Mouse (Mus musculus) cortical plate, adult 2 months (tissue): ENCODE data around the gene Slc37a4.

Experiments
- CTCF ChIP-seq: fragments of 200-500 bp; IDR thresholded peaks from 2 replicates; pipeline ENCODE4 v1.5.1; 2011; ENCODE audit warnings: mild to moderate bottlenecking, control low read depth, low read length; ENCODE audit not compliant: insufficient read depth; ENCODE audit errors: extremely low read depth
- POLR2A ChIP-seq: fragments of 200-500 bp; IDR thresholded peaks from 2 replicates; pipeline ENCODE4 v1.6.1; 2011; ENCODE audit warnings: mild to moderate bottlenecking, low read length, control low read depth; ENCODE audit not compliant: insufficient read depth; ENCODE audit errors: extremely low read depth

DNA sequence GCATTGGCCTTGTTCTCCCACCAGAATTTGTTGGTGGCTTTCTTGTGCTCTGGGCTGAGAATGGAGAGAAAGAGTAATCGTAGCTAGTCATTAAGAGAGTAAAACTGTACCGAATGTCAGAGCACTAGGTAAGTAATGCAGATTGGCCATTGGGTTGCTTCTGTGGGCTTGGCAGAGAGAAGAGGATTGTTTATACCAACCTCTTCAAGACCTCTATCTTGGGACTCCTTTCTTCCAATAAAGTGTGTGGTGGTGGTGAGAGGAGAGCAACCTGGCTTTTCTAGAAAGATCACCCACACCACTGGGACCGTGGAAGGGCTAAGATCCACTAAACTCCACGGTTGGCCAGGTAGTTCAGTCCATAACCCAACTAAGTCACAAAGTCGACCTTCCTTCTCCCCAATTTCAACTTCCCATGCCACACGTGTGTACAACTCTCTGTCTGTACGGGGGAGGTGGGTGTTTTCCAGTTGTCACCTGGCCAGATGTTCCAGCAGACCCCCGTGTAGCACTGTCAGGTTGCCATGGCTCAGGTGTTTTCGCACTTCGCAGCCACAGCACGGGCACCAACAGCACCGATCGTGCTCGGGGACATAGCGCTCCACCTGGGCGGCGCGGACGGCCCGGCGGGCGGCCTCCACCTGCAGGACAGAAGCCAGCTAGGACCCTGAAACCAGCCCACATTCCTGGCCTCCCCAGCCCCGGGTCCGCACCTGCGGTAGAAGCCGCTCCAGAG is 20.7 kb downstream of the Slc37a4 start:
- no peak for TF ChIP-seq CTCF
- TF ChIP-seq POLR2A = no peak
